Mouse (Mus musculus): ENCODE data around the gene Mex3a.
A peak's percentile ranks its signal among the peaks of the same experiment; 100 is the strongest.

The Mex3a gene

DNA sequence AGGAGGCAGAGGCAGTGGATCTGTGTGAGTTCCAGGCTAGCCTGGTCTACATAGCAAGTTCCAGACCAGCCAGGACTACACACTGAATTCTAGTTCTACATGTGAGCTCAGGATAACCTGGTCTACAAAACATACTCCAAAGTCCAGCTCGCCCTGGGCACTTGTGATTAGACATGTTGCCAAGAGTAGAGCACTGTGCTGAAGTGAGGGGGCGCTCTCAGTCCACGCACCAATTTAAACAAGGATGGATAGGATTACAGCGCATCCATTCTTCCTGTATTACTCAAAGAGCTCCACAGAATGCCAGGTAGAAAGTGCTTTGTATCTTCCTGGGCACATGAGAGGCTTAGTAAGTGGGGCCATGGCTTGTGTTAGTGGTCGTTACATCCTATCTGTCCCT, 12.3 kb downstream of the Mex3a start:
- DNase-seq (ENCODE audit: low spot score in 2 of 2) = no peak

DNA sequence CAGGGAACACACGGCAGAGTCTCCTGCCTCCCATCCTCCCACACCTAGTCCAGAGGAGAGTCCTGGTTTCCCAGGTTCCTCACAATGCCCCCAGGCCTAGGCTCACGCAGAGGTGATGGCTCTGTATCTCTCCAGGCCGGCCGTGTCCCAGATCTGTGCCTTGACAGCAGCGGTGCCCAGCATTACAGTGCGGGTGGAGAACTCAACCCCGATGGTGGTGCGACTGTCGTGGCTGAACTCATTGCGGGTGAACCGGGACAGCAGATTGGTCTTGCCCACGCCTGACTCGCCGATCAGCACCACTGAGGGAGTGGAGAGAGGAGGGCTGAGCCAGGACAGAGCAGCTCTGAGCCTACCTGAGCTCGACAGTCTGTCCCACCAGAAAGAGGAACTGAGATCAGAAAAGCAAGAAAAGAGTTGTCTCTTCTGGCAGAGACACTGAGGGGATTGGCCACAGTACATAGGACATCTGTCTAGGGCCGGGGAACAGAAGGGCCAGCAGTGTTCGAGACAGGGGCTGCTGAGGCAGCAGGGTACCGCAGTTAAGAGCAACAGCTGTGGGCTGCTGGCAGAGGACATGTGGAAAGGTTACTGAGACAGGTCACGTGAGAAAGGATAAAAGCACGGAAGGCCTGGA, 12.9 kb downstream of the Mex3a start:
- DNase-seq (ENCODE audit: low spot score in 2 of 2) = no peak

DNA sequence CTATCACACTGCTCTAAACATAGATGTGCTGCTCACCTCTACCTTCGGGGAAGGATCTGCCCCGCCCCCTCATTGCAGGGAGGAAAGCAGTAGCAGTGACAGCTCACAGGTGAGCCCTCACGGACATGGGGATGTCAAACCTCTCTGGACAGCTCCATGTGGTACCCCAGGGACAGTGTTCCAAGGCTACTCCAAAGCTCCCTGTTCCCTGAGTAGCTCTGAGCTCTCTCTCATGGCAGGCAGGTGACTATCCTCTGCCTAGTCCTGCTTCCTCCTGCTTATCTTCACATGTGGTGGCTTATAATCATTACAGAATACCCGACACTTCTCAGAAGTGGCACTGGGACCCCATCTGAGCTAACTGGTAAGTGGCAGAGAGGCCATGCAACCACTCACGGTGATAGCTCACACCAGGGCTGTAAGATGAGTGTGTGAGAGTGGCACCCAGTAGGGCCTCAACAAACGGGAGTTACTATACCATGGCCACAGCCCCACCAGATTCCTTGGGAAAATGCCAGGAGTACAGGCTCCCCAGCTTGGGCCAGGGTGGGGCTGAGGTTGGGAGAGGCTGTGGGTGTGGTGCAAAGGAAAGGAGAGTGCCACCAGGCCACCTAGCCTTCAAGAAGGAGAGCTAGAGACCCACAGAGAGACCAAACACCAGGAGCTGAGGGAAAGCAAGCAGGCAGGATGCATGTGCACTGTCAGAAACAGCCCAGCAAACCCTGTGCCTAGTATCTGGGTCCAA, 14.7 kb downstream of the Mex3a start:
- DNase-seq (ENCODE audit: low spot score in 2 of 2) = no peak

GRCm38 (mm10) chr3:88548180-88548917, 16.2 kb downstream of the Mex3a start, which contains the start of gene Rab25:
Gene Rab25 (minus strand): TSS chr3:88548300.
- DNase-seq (ENCODE audit: low spot score in 2 of 2) = no peak

GRCm38 (mm10) chr3:88551586-88551985, 19.4 kb downstream of the Mex3a start:
- no peak for DNase-seq (ENCODE audit: low spot score in 2 of 2)

- DNase-seq (ENCODE audit: low spot score in 2 of 2) = no peak
Observed at GRCm38 (mm10) chr3:88552082-88552645, 20.0 kb downstream of the Mex3a start.

- DNase-seq (ENCODE audit: low spot score in 2 of 2) = peak; percentile 95 to 98
Observed at GRCm38 (mm10) chr3:88552676-88553524, 20.7 kb downstream of the Mex3a start, which contains the start of gene Lamtor2. Gene Lamtor2 (minus strand): TSS chr3:88553074.

GRCm38 (mm10) chr3:88553525-88553879, 21.3 kb downstream of the Mex3a start, which contains the start of gene Ubqln4:
Gene Ubqln4 (plus strand): TSS chr3:88553758.
- peak in 1 of 2 experiments; percentile 87 for DNase-seq (ENCODE audit: low spot score in 2 of 2)

- DNase-seq (ENCODE audit: low spot score in 2 of 2) = peak in 1 of 2 experiments; percentile 42
Observed at GRCm38 (mm10) chr3:88553880-88554586, 21.8 kb downstream of the Mex3a start.

- DNase-seq (ENCODE audit: low spot score in 2 of 2) = no peak
Observed at GRCm38 (mm10) chr3:88555069-88555605, 22.9 kb downstream of the Mex3a start.

GRCm38 (mm10) chr3:88555731-88556130, 23.5 kb downstream of the Mex3a start:
- no peak for DNase-seq (ENCODE audit: low spot score in 2 of 2)

- DNase-seq (ENCODE audit: low spot score in 2 of 2) = no peak
Observed at GRCm38 (mm10) chr3:88556616-88557015, 24.4 kb downstream of the Mex3a start.

GRCm38 (mm10) chr3:88559596-88559995, 27.4 kb downstream of the Mex3a start:
- DNase-seq (ENCODE audit: low spot score in 2 of 2) = no peak

DNA sequence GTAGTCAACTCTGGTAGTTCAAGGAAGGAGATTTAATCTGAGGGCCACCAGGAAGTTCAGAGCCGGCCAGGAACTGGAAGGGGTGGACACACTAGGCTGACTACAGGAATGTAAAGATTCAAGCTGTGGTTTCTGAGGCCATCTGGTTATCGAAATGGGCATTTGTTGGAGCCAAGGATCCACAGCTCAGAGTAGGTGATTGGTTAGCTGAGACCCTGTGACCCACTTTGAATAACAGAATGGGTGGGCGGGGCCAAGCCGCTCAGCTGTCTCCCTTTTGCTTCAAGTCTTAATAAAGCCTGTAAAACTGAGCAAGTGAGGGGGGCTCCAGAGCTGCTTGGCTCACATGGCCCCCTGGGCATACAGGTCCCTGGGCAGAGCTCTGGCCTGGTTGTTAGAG, 29.8 kb downstream of the Mex3a start:
- DNase-seq (ENCODE audit: low spot score in 2 of 2) = no peak

DNA sequence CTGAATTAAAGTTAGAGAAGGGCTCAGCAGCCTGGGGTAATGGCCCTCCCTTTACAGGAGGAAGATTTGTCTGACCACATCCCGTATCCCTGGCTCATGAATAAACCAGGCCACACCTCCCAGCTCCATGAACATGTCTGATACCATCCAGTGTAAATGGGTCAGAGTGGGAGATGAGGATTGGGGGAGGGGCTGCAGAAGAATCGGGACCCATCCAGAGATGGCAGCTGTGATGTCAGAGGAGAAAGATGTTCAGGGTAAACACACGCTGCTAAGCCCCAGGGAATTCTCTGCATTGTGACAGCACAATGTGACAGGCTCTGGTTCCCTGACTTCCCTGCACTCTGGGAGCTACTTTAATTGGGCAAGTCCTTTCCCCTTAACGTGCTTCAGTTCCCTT, 31.2 kb downstream of the Mex3a start:
- no peak for DNase-seq (ENCODE audit: low spot score in 2 of 2)

DNA sequence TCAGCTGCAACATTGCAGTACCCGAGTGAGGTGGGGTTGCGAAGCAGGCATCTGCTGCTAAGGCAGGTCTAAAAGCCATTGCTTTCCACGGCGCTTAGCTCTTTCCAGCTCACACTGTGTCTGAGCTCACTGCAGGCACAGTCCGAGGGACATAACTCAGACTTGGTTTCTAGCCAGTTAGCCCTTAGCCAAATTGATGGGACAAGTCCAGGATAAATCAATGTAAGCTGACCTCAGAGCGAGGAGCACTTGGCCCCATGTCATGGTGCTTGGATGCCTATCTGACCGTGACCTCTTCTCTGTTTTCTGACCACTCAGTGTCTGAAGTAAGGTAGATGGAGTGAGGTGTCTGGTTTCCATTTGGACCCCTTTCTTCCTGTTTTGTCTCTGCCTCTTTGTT, 31.8 kb downstream of the Mex3a start:
- no peak for DNase-seq (ENCODE audit: low spot score in 2 of 2)

GRCm38 (mm10) chr3:88566116-88566515, 33.9 kb downstream of the Mex3a start:
- DNase-seq (ENCODE audit: low spot score in 2 of 2) = no peak

DNA sequence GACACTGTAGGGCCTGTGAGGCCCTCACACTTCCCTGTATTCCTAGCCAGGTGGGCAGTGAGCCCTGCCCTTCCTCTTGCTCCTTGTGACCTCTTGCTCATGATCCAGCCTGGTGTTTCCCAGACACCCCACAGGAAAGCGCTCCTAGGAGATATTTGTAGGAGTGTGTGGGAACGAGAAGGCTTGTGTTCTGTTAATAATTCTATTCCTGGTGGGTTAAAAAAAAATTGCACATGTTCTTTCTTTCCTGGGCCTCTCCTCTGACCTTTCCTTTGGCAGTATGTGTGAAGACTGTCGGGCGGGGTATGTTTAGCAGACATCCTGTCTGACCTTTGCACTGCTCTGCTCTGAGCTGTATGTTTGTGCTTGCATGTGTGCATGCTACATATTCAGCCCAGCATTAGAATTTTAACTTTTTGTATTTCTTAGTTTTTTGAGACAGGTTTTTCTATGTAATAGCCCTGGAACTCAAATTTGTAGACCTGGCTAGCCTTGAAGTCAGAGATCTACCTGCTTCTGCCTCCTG, 34.4 kb downstream of the Mex3a start:
- DNase-seq (ENCODE audit: low spot score in 2 of 2) = no peak

- no peak for DNase-seq (ENCODE audit: low spot score in 2 of 2)
Observed at GRCm38 (mm10) chr3:88567892-88568291, 35.7 kb downstream of the Mex3a start.

DNA sequence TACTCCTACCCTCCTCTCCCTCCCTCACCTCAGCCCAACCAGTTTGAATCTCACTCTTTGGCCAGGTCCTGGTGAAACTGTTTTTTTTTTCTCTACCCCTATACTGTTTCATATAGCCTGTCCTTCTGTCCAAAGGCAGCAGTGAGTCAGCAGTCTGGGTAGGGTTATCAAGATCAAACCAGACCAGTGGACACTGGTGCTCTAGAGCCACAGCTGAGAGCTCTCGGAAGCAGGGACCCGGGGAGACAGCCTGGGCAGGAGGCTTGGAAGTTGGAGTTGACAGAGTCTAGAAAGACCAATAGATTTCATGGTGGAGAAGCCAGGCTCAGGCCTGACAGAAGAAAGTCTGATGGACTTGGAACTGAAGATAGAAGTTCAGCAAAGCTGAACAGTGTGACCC, 36.4 kb downstream of the Mex3a start:
- no peak for DNase-seq (ENCODE audit: low spot score in 2 of 2)

All from left cerebral cortex, adult 9 months (tissue).